Mouse (Mus musculus): ENCODE data around the gene Olfr1175-ps.

GRCm38 (mm10) chr2:88346392-88346791 lies 19.4 kb upstream of the Olfr1175-ps start, which contains the start of gene Olfr1177-ps:
- no peak for TF ChIP-seq CTCF (IDR thresholded peaks at IDR 0.05; ENCODE audit: low read depth, low read length)
- no peak for TF ChIP-seq POLR2A (IDR thresholded peaks at IDR 0.05; ENCODE audit: insufficient read depth, low read length)
- TF ChIP-seq EP300 (IDR thresholded peaks at IDR 0.05; ENCODE audit: insufficient read depth, low read depth, low read length): no peak

Data from ES-Bruce4 (cell line).